Mouse (Mus musculus) spleen, postnatal 14 days (tissue): ENCODE results near the gene Elp4.

Source experiments
- DNase-seq, 2 experiments: peaks; one replicate each; pipeline ENCODE4 v3.0.0; 2021 to 2022; ENCODE audit warnings: low spot score in 2 of 2

Elp4 gene

GRCm38 (mm10) chr2:105683771-105684410 lies 220.5 kb downstream of the Elp4 start:
- no peak for DNase-seq

GRCm38 (mm10) chr2:105682634-105683351 lies 221.6 kb downstream of the Elp4 start:
- no peak for DNase-seq

GRCm38 (mm10) chr2:105682011-105682501 lies 222.3 kb downstream of the Elp4 start:
- DNase-seq, result no peak

GRCm38 (mm10) chr2:105680999-105681710 lies 223.2 kb downstream of the Elp4 start:
- no peak for DNase-seq

- no peak for DNase-seq
Observed at GRCm38 (mm10) chr2:105680146-105680998, 224.0 kb downstream of the Elp4 start.

- DNase-seq, result no peak
Observed at GRCm38 (mm10) chr2:105679331-105679730, 225.0 kb downstream of the Elp4 start.

- DNase-seq, result no peak
Observed at GRCm38 (mm10) chr2:105678880-105679321, 225.5 kb downstream of the Elp4 start.

- no peak for DNase-seq
Observed at GRCm38 (mm10) chr2:105678306-105678705, 226.1 kb downstream of the Elp4 start.

- DNase-seq, result no peak
Observed at GRCm38 (mm10) chr2:105677434-105678105, 226.8 kb downstream of the Elp4 start.

- DNase-seq, result no peak
Observed at GRCm38 (mm10) chr2:105676909-105677433, 227.4 kb downstream of the Elp4 start.

GRCm38 (mm10) chr2:105676080-105676908 lies 228.1 kb downstream of the Elp4 start:
- DNase-seq, result no peak

- no peak for DNase-seq
Observed at GRCm38 (mm10) chr2:105675730-105676079, 228.7 kb downstream of the Elp4 start.

GRCm38 (mm10) chr2:105674875-105675729 lies 229.3 kb downstream of the Elp4 start:
- DNase-seq, result peak in 1 of 2 experiments; percentile 25

GRCm38 (mm10) chr2:105674061-105674874 lies 230.1 kb downstream of the Elp4 start:
- DNase-seq, result no peak

- DNase-seq, result no peak
Observed at GRCm38 (mm10) chr2:105673631-105674060, 230.7 kb downstream of the Elp4 start.

GRCm38 (mm10) chr2:105673054-105673453 lies 231.3 kb downstream of the Elp4 start:
- no peak for DNase-seq

- DNase-seq, result no peak
Observed at GRCm38 (mm10) chr2:105672596-105672960, 231.8 kb downstream of the Elp4 start.
